9 mouse cellular contexts compared by ENCODE assay signal in genomic region chr11:98265039-98265438, GRCm38 (mm10).
DNase-seq lines count a peak whose midpoint lies in the region; ATAC-seq and TF ChIP-seq lines count a peak whose summit lies in the region.
"Had no signal": no experiment of that assay in that cellular context is flagged by ENCODE, and none has a peak within 500 bp of the region (broad histone marks: within the 10 kb centered on the region; RNA-seq: fewer than 3 reads in every experiment).

No protein-coding gene starts in this region.

- no peaks in the 10 kb centered on the region for H3K4me1 ChIP-seq in midbrain, embryonic 10.5 days
- H3K4me1 ChIP-seq in midbrain, embryonic 13.5 days (replicated peaks): peaks cover 16% of the 10 kb centered on the region
- H3K4me1 ChIP-seq in cerebellum, adult 2 months (ENCODE audit: control insufficient read depth, insufficient read depth, low read length): no peaks in the 10 kb centered on the region
- H3K4me1 ChIP-seq in hindbrain, embryonic 13.5 days (replicated peaks): peaks cover 36% of the 10 kb centered on the region

- WGBS in midbrain, embryonic 10.5 days: 2% methylated on average over 2 of the region's 2 CpGs
- WGBS in midbrain, embryonic 13.5 days: 0% methylated on average over 2 of the region's 2 CpGs
- 1% methylated on average over 2 of the region's 2 CpGs for WGBS in cerebellum, adult 2 months
- WGBS in hindbrain, embryonic 13.5 days: 5% methylated on average over 2 of the region's 2 CpGs

- no peak overlapping the region; the same call in 1 of the 2 replicates for H3K9ac ChIP-seq in midbrain, embryonic 13.5 days (replicated peaks)
- H3K9ac ChIP-seq in hindbrain, embryonic 13.5 days: no peak overlapping the region
- H3K9ac ChIP-seq: embryonic facial prominence, embryonic 13.5 days had no signal

- DNase-seq in midbrain, embryonic 10.5 days (ENCODE audit: low spot score): peak; percentile 81
- peak; percentile 82 to 95 for DNase-seq in cerebellum, adult 2 months
- DNase-seq in forelimb bud, embryonic 11.5 days (ENCODE audit: low read depth, low spot score): peak; percentile 78
- peak; percentile 54 to 95 for DNase-seq in left cerebral cortex, adult 8-10 months (ENCODE audit: low spot score in 2 of 2)
- peak; percentile 49 to 63 for DNase-seq in natural killer cell, adult 2 months (ENCODE audit: low spot score in 2 of 2)
- peak; percentile 58 for DNase-seq in telencephalon, adult 2 months (ENCODE audit: low read depth, low spot score)

- H3K27me3 ChIP-seq in midbrain, embryonic 10.5 days (ENCODE audit: low read depth, poor library complexity, severe bottlenecking): no peaks in the 10 kb centered on the region
- H3K27me3 ChIP-seq in midbrain, embryonic 13.5 days: no peaks in the 10 kb centered on the region
- H3K27me3 ChIP-seq in cerebellum, adult 2 months (ENCODE audit: control insufficient read depth, insufficient read depth, low read length): no peaks in the 10 kb centered on the region
- H3K27me3 ChIP-seq in hindbrain, embryonic 13.5 days: no peaks in the 10 kb centered on the region
- H3K27me3 ChIP-seq: embryonic facial prominence, embryonic 13.5 days had no signal

- H3K36me3 ChIP-seq in midbrain, embryonic 10.5 days: peaks cover 61% of the 10 kb centered on the region
- peaks cover 55% of the 10 kb centered on the region for H3K36me3 ChIP-seq in midbrain, embryonic 13.5 days
- H3K36me3 ChIP-seq in hindbrain, embryonic 13.5 days: peaks cover 29% of the 10 kb centered on the region

- no peak overlapping the region for H3K4me2 ChIP-seq in midbrain, embryonic 13.5 days (replicated peaks)
- no peak overlapping the region for H3K4me2 ChIP-seq in hindbrain, embryonic 13.5 days
- H3K4me2 ChIP-seq: embryonic facial prominence, embryonic 13.5 days had no signal

- no peak for ATAC-seq in midbrain, embryonic 13.5 days
- ATAC-seq in hindbrain, embryonic 13.5 days (ENCODE audit: low FRiP score): no peak

- H3K4me3 ChIP-seq in midbrain, embryonic 10.5 days: no peak overlapping the region
- no peak overlapping the region for H3K4me3 ChIP-seq in midbrain, embryonic 13.5 days (replicated peaks)
- no peak overlapping the region for H3K4me3 ChIP-seq in cerebellum, adult 2 months (replicated peaks; ENCODE audit: insufficient read depth, low read depth, low read length)
- H3K4me3 ChIP-seq in hindbrain, embryonic 13.5 days: no peak overlapping the region
- H3K4me3 ChIP-seq: embryonic facial prominence, embryonic 13.5 days had no signal

- TF ChIP-seq CTCF in cerebellum, adult 2 months (IDR thresholded peaks at IDR 0.05; ENCODE audit: borderline replicate concordance, insufficient read depth, low read depth, low read length): peak; percentile 92

- TF ChIP-seq POLR2A in cerebellum, adult 2 months (IDR thresholded peaks at IDR 0.05; ENCODE audit: borderline replicate concordance, insufficient read depth, low read length): no peak

- no peaks in the 10 kb centered on the region for H3K9me3 ChIP-seq in midbrain, embryonic 10.5 days (replicated peaks)
- H3K9me3 ChIP-seq in midbrain, embryonic 13.5 days: no peaks in the 10 kb centered on the region
- H3K9me3 ChIP-seq in hindbrain, embryonic 13.5 days: no peaks in the 10 kb centered on the region
- H3K9me3 ChIP-seq: embryonic facial prominence, embryonic 13.5 days had no signal

- H3K27ac ChIP-seq in midbrain, embryonic 10.5 days (replicated peaks): no peak overlapping the region
- H3K27ac ChIP-seq in midbrain, embryonic 13.5 days: no peak overlapping the region
- H3K27ac ChIP-seq in cerebellum, adult 2 months (ENCODE audit: insufficient read depth, low read length): no peak overlapping the region
- H3K27ac ChIP-seq in hindbrain, embryonic 13.5 days: peak overlapping the region; percentile 76
- H3K27ac ChIP-seq: embryonic facial prominence, embryonic 13.5 days had no signal
